Mouse (Mus musculus): ENCODE measurements around the gene Hdac2. TPM values are rescaled to one million over a fixed set of nuclear protein-coding genes. Genes with fewer than 3 reads are reported as not detected.

Hdac2 gene
- polyA plus RNA-seq (2015; fragmentation: Nextera tagmentation; extraction: Ambion mirVana): 305 and 318 TPM in 2 replicates

GRCm38 (mm10) chr10:36974086-36974675 lies at the start of gene Hdac2:
TSS of gene Hdac2 (plus strand) at chr10:36974544.
- peak within 1 kb of the TSS; percentile 85 for H3K4me2 ChIP-seq
- no peaks in the 10 kb centered on the region for H3K36me3 ChIP-seq
- WGBS: under 1% methylated on average over 65 of the region's 67 CpGs
- H3K27me3 ChIP-seq: no peaks in the 10 kb centered on the region
- H3K9ac ChIP-seq: peak within 1 kb of the TSS; percentile 99
- H3K4me3 ChIP-seq: peak within 1 kb of the TSS; percentile 83
- peaks cover 26% of the 10 kb centered on the region for H3K4me1 ChIP-seq (replicated peaks)
- peak; percentile 98 for ATAC-seq (ENCODE audit: low FRiP score, low read depth)
- no peaks in the 10 kb centered on the region for H3K9me3 ChIP-seq
- H3K27ac ChIP-seq (replicated peaks): peak within 1 kb of the TSS; percentile 99

DNA sequence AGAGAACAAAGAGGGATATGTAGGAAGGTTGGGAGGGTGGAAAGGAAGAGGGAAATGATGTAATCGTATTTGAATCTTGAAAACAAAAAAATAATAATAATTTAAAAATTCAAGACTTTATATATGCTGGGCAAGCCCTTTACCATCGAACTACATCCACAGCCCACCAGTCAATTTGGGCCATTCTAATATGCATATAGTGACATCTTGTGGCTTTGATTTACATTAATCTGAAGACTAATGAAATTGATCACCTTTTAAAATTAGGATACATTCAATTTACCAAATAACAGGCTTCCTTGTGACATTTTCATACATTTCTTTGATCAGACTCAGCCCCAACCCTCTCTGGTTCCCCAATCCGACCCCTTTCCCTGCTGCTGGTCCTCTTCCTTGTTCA lies 46.1 kb upstream of the Hdac2 start:
- WGBS: 70% methylated on average over 3 of the region's 3 CpGs
- no peak overlapping the region for H3K4me3 ChIP-seq
- no peak overlapping the region for H3K27ac ChIP-seq (replicated peaks)
- H3K4me2 ChIP-seq: no peak overlapping the region
- no peaks in the 10 kb centered on the region for H3K27me3 ChIP-seq
- no peak for ATAC-seq (ENCODE audit: low FRiP score, low read depth)
- H3K9me3 ChIP-seq: no peaks in the 10 kb centered on the region
- H3K36me3 ChIP-seq: no peaks in the 10 kb centered on the region
- no peak overlapping the region for H3K9ac ChIP-seq
- no peaks in the 10 kb centered on the region for H3K4me1 ChIP-seq (replicated peaks)

DNA sequence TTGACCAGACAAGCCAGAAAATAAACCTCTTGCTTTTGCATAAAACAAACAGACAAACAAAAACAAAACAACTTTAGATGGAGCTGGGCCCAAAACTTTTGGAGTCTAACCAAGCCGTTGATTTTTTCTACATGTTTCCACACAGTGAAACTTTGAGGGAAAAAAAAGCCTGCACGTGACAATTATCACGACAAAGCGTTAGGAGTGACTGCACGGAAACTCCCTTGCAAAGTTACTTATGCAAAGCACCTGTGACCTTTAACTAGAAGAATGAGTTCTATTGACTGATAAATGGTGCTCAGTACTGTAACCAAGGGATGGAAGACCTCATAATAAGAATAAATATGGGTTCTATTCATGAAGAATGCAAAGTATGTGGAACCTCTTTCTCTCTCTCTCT lies 38.5 kb upstream of the Hdac2 start:
- H3K27me3 ChIP-seq: no peaks in the 10 kb centered on the region
- H3K4me2 ChIP-seq: no peak overlapping the region
- 78% methylated on average over 5 of the region's 5 CpGs for WGBS
- no peak overlapping the region for H3K9ac ChIP-seq
- H3K4me1 ChIP-seq (replicated peaks): no peaks in the 10 kb centered on the region
- no peak overlapping the region for H3K4me3 ChIP-seq
- no peaks in the 10 kb centered on the region for H3K9me3 ChIP-seq
- no peak for ATAC-seq (ENCODE audit: low FRiP score, low read depth)
- H3K27ac ChIP-seq (replicated peaks): no peak overlapping the region
- H3K36me3 ChIP-seq: no peaks in the 10 kb centered on the region

GRCm38 (mm10) chr10:36936271-36936670 lies 38.1 kb upstream of the Hdac2 start:
- Histone ChIP-seq H3K27me3 (no peaks in the 10 kb centered on the region), H3K36me3 (no peaks in the 10 kb centered on the region), H3K4me3 (no peak overlapping the region), H3K4me2 (no peak overlapping the region), H3K9ac (no peak overlapping the region), H3K27ac (replicated peaks) (no peak overlapping the region), H3K9me3 (no peaks in the 10 kb centered on the region), H3K4me1 (replicated peaks) (no peaks in the 10 kb centered on the region)
- 70% methylated on average over 2 of the region's 2 CpGs for WGBS
- ATAC-seq (ENCODE audit: low FRiP score, low read depth): no peak

DNA sequence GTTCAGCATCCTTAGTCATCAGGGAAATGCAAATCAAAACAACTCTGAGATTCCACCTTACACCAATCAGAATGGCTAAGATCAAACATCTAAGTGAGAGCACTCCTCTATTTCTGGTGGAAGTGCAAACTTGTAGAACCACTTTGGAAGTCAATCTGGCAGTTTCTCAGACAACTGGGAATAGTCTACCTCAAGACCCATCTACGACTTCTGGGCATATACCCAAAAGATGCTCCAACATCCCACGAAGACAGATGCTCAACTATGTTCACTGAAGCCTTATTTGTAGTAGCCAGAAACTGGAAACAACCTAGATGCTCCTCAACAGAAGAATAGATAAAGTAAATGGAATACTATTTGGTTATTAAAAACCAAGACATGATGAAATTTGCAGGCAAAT lies 22.6 kb upstream of the Hdac2 start:
- no peak overlapping the region for H3K4me3 ChIP-seq
- H3K27ac ChIP-seq (replicated peaks): no peak overlapping the region
- no peak overlapping the region for H3K9ac ChIP-seq
- H3K4me1 ChIP-seq (replicated peaks): no peaks in the 10 kb centered on the region
- peaks cover 3% of the 10 kb centered on the region; the same call in 1 of the 2 replicates for H3K9me3 ChIP-seq
- 90% methylated on average over 2 of the region's 2 CpGs for WGBS
- no peak overlapping the region for H3K4me2 ChIP-seq
- no peaks in the 10 kb centered on the region for H3K36me3 ChIP-seq
- no peak for ATAC-seq (ENCODE audit: low FRiP score, low read depth)
- no peaks in the 10 kb centered on the region for H3K27me3 ChIP-seq

- Histone ChIP-seq H3K27me3 (no peaks in the 10 kb centered on the region), H3K9ac (no peak overlapping the region), H3K36me3 (no peaks in the 10 kb centered on the region), H3K9me3 (peaks cover 3% of the 10 kb centered on the region; the same call in 1 of the 2 replicates), H3K27ac (replicated peaks) (no peak overlapping the region), H3K4me2 (no peak overlapping the region), H3K4me3 (no peak overlapping the region), H3K4me1 (replicated peaks) (no peaks in the 10 kb centered on the region)
- WGBS: 83% methylated on average over 2 of the region's 2 CpGs
- no peak for ATAC-seq (ENCODE audit: low FRiP score, low read depth)
Measured at GRCm38 (mm10) chr10:36952622-36953021, 21.7 kb upstream of the Hdac2 start.

DNA sequence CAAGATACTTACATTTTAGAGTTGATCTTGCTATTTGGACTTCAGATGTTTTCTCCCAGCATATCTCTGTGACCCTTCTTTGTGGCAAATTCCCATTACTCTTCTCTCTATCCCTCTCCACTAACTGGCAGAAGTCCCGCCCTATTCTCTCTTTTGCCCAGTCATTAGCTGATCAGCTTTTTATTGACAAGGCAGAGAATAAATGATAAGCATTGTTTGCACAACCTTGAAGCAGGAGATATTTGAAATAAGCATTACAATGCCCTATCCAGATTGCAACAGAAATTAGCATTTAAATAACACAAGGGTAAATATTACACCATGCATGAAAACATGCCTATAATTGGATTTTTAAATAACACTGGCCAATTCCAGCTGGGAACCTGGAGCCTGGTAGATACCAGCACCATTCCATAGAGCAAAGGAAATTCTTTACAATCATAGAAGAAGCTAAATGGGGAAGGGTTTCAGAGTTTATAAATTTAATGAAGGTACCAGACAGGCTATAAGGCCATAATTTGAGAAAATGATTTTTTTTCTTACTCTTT lies 14.7 kb upstream of the Hdac2 start:
- H3K27ac ChIP-seq (replicated peaks): no peak overlapping the region
- H3K27me3 ChIP-seq: no peaks in the 10 kb centered on the region
- no peak for ATAC-seq (ENCODE audit: low FRiP score, low read depth)
- no peak overlapping the region for H3K9ac ChIP-seq
- H3K4me2 ChIP-seq: no peak overlapping the region
- H3K4me3 ChIP-seq: no peak overlapping the region
- H3K9me3 ChIP-seq: peaks cover 3% of the 10 kb centered on the region; the same call in 1 of the 2 replicates
- 81% methylated on average over 1 of the region's 1 CpGs for whole genome bisulfite sequencing
- no peaks in the 10 kb centered on the region for H3K36me3 ChIP-seq
- H3K4me1 ChIP-seq (replicated peaks): no peaks in the 10 kb centered on the region

- H3K36me3 ChIP-seq: no peaks in the 10 kb centered on the region
- no peak overlapping the region for H3K4me3 ChIP-seq
- no peak overlapping the region for H3K4me2 ChIP-seq
- H3K27ac ChIP-seq (replicated peaks): no peak overlapping the region
- ATAC-seq (ENCODE audit: low FRiP score, low read depth): no peak
- H3K9me3 ChIP-seq: no peaks in the 10 kb centered on the region
- H3K9ac ChIP-seq: no peak overlapping the region
- H3K27me3 ChIP-seq: no peaks in the 10 kb centered on the region
- 71% methylated on average over 2 of the region's 2 CpGs for WGBS
- no peaks in the 10 kb centered on the region for H3K4me1 ChIP-seq (replicated peaks)
Measured at GRCm38 (mm10) chr10:36964406-36964805, 9.9 kb upstream of the Hdac2 start.

GRCm38 (mm10) chr10:36974676-36975520 lies 554 bp downstream of the Hdac2 start:
- H3K9me3 ChIP-seq: no peaks in the 10 kb centered on the region
- H3K4me3 ChIP-seq: peak overlapping the region; percentile 83
- under 1% methylated on average over 61 of the region's 63 CpGs for WGBS
- no peaks in the 10 kb centered on the region for H3K27me3 ChIP-seq
- H3K9ac ChIP-seq: peak overlapping the region; percentile 99
- peak overlapping the region; percentile 99 for H3K27ac ChIP-seq (replicated peaks)
- peak overlapping the region; percentile 85 for H3K4me2 ChIP-seq
- H3K36me3 ChIP-seq: no peaks in the 10 kb centered on the region
- ATAC-seq (ENCODE audit: low FRiP score, low read depth): peak; percentile 83
- H3K4me1 ChIP-seq (replicated peaks): peaks cover 26% of the 10 kb centered on the region

DNA sequence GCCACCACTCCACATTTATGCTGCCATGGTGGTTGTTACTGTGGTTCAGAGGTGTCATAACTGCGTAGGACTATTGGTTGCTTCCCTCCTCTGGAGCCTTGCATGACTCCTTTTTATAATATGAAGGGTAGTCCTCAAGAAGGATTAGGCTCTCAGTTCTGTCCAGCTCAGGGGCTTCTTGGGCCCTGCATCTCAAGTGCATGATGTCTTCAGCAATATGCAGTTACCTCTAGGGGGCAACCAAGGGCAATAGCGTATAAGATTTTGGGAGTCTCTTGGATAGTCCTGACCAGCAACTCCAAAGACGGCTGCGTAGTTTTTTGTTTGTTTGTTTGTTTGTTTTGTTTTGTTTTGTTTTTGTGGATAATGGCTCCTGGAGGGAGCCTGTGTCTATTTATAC lies 7.5 kb downstream of the Hdac2 start:
- H3K4me3 ChIP-seq: no peak overlapping the region
- H3K4me1 ChIP-seq (replicated peaks): peaks cover 11% of the 10 kb centered on the region
- WGBS: 97% methylated on average over 4 of the region's 4 CpGs
- H3K9me3 ChIP-seq: no peaks in the 10 kb centered on the region
- no peak overlapping the region for H3K27ac ChIP-seq (replicated peaks)
- H3K9ac ChIP-seq: no peak overlapping the region
- no peak overlapping the region for H3K4me2 ChIP-seq
- ATAC-seq (ENCODE audit: low FRiP score, low read depth): no peak
- H3K36me3 ChIP-seq: peaks cover 2% of the 10 kb centered on the region; the same call in 1 of the 2 replicates
- H3K27me3 ChIP-seq: no peaks in the 10 kb centered on the region

GRCm38 (mm10) chr10:36992149-36992548 lies 17.8 kb downstream of the Hdac2 start:
- Histone ChIP-seq H3K9me3 (no peaks in the 10 kb centered on the region), H3K27ac (replicated peaks) (no peak overlapping the region), H3K27me3 (no peaks in the 10 kb centered on the region), H3K4me1 (replicated peaks) (no peaks in the 10 kb centered on the region), H3K36me3 (peaks cover 71% of the 10 kb centered on the region), H3K9ac (no peak overlapping the region), H3K4me2 (no peak overlapping the region), H3K4me3 (no peak overlapping the region)
- ATAC-seq (ENCODE audit: low FRiP score, low read depth): no peak
- 100% methylated on average over 2 of the region's 2 CpGs for WGBS

GRCm38 (mm10) chr10:37000839-37001238 lies 26.5 kb downstream of the Hdac2 start:
- 88% methylated on average over 2 of the region's 2 CpGs for WGBS

More at GRCm38 (mm10) chr10:37000839-37001238, 26.5 kb downstream of the Hdac2 start:
- H3K4me3 ChIP-seq: no peak overlapping the region
- no peaks in the 10 kb centered on the region for H3K4me1 ChIP-seq (replicated peaks)
- H3K36me3 ChIP-seq: peaks cover 71% of the 10 kb centered on the region
- H3K9ac ChIP-seq: no peak overlapping the region
- H3K27ac ChIP-seq (replicated peaks): no peak overlapping the region
- no peaks in the 10 kb centered on the region for H3K27me3 ChIP-seq
- no peaks in the 10 kb centered on the region for H3K9me3 ChIP-seq
- no peak for ATAC-seq (ENCODE audit: low FRiP score, low read depth)
- no peak overlapping the region for H3K4me2 ChIP-seq

Measured in hindbrain, embryonic 15.5 days (tissue).